Mouse (Mus musculus) E14TG2a.4 (cell line): ENCODE results near the gene Gart.

Experiments used
- CTCF ChIP-seq: conservative IDR thresholded peaks from 2 replicates; pipeline ENCODE4 v1.5.1; 2014; ENCODE audit warnings: low read length
- NANOG ChIP-seq: IDR thresholded peaks from 2 replicates; pipeline ENCODE4 v1.6.1; 2014; ENCODE audit warnings: borderline replicate concordance, low read length, mixed read lengths
- POU5F1 ChIP-seq: IDR thresholded peaks from 2 replicates; pipeline ENCODE4 v1.6.1; 2014; ENCODE audit warnings: low read length, borderline replicate concordance

DNA sequence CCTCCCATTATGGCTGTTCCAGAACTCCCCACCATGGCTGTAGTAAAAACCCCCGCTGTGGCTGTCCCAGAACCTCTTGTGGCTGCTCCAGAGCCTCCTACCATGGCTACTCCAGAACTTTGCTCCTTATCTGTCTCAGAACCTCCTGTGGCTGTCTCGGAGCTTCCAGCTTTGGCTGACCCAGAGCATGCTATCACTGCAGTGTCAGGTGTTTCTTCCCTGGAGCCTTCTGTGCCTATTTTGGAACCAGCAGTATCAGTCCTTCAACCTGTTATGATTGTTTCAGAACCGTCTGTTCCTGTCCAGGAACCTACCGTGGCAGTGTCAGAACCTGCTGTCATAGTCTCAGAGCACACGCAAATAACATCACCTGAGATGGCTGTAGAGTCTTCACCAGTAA, 11.7 kb upstream of the Gart start:
- TF ChIP-seq CTCF, result no peak
- no peak for TF ChIP-seq POU5F1
- TF ChIP-seq NANOG, result no peak
